Mouse (Mus musculus) cortical plate, adult 2 months (tissue): Measurements from ENCODE around the gene Zfp282.

Source experiments
- CTCF ChIP-seq: fragments of 200-500 bp; IDR thresholded peaks from 2 replicates; pipeline ENCODE4 v1.5.1; 2011; ENCODE audit warnings: mild to moderate bottlenecking, control low read depth, low read length; ENCODE audit not compliant: insufficient read depth; ENCODE audit errors: extremely low read depth
- POLR2A ChIP-seq: fragments of 200-500 bp; IDR thresholded peaks from 2 replicates; pipeline ENCODE4 v1.6.1; 2011; ENCODE audit warnings: mild to moderate bottlenecking, low read length, control low read depth; ENCODE audit not compliant: insufficient read depth; ENCODE audit errors: extremely low read depth

DNA sequence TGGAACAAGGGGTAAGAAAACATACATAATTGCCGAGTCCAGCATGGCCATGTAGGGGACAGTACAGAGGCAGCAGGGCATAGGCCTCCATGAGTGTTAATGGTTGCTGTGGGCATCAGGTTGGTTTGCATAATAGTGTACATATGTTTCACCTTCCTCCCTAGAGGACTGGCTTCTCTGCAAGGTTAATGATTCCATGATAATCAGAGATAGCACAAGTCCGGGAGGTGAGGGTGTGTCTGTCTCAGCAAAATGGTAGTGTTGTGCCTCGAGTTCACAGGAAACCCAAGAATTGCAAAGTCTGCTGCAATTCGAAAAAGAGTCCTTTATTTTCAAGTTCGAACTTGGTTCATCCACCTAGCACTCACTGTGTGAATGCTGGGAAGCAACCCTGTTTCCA is 40.0 kb downstream of the Zfp282 start:
- TF ChIP-seq POLR2A, result no peak
- no peak for TF ChIP-seq CTCF
